Mouse (Mus musculus): ENCODE data around the gene Olfr1371.
"Not testable (repeated sequence)": the region's sequence is repeated elsewhere in the genome, so short reads cannot be mapped to it uniquely, and the experiment has no call there.

Gene Olfr1371

GRCm38 (mm10) chr11:52225986-52226599, 12.3 kb upstream of the Olfr1371 start:
- peak; percentile 40 for DNase-seq (ENCODE audit: low read depth, low spot score)

GRCm38 (mm10) chr11:52223968-52224682, 10.3 kb upstream of the Olfr1371 start:
- peak; percentile 91 for DNase-seq (ENCODE audit: low read depth, low spot score)

- peak; percentile 80 for DNase-seq (ENCODE audit: low read depth, low spot score)
Measured at GRCm38 (mm10) chr11:52222891-52223290, 9.1 kb upstream of the Olfr1371 start.

GRCm38 (mm10) chr11:52221921-52222320, 8.1 kb upstream of the Olfr1371 start:
- not testable (repeated sequence) for DNase-seq (ENCODE audit: low read depth, low spot score)

- DNase-seq (ENCODE audit: low read depth, low spot score), result peak; percentile 80
Measured at GRCm38 (mm10) chr11:52220282-52220681, 6.5 kb upstream of the Olfr1371 start.

GRCm38 (mm10) chr11:52196496-52197023, 17.2 kb downstream of the Olfr1371 start:
- not testable (repeated sequence) for DNase-seq (ENCODE audit: low read depth, low spot score)

DNA sequence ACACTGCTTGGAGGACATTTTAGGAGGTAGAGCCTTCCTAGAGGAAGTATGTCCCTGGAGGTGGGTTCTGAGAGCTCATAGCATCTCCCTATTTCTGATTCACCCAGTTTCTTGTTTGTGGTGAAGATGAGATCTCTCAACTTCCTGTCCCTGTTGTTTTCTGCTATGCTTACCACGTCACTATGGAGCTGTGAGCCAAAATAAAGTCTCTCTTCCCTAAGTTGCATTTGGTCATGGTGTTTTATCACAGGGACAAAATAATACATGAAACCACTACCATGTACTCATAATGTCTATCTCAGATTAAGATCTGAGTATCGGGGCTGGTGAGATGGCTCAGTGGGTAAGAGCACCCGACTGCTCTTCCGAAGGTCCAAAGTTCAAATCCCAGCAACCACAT, 33.1 kb downstream of the Olfr1371 start:
- not testable (repeated sequence) for DNase-seq (ENCODE audit: low read depth, low spot score)

GRCm38 (mm10) chr11:52179897-52180296, 33.9 kb downstream of the Olfr1371 start:
- not testable (repeated sequence) for DNase-seq (ENCODE audit: low read depth, low spot score)

- DNase-seq (ENCODE audit: low read depth, low spot score), result no peak
Measured at GRCm38 (mm10) chr11:52168461-52168860, 45.3 kb downstream of the Olfr1371 start.

GRCm38 (mm10) chr11:52167901-52168302, 45.9 kb downstream of the Olfr1371 start:
- not testable (repeated sequence) for DNase-seq (ENCODE audit: low read depth, low spot score)

- DNase-seq (ENCODE audit: low read depth, low spot score), result no peak
Measured at GRCm38 (mm10) chr11:52167126-52167525, 46.7 kb downstream of the Olfr1371 start.

GRCm38 (mm10) chr11:52163926-52164325, 49.9 kb downstream of the Olfr1371 start:
- DNase-seq (ENCODE audit: low read depth, low spot score), result no peak

Measured in A20 (cell line).